Mouse (Mus musculus): ENCODE measurements around the gene Pxylp1. TPM values are rescaled to one million over a fixed set of nuclear protein-coding genes. Genes with fewer than 3 reads are reported as not detected.

The Pxylp1 gene
- polyA plus RNA-seq, 1 experiment from 2014 or later, result 55.7 TPM

GRCm38 (mm10) chr9:96830856-96831359 lies 61.6 kb downstream of the Pxylp1 start:
- Histone ChIP-seq H3K9me3 (no peaks in the 10 kb centered on the region), H3K36me3 (peaks cover 19% of the 10 kb centered on the region; the same call in 1 of the 2 replicates), H3K4me1 (replicated peaks) (peaks cover 38% of the 10 kb centered on the region), H3K4me3 (no peak overlapping the region), H3K4me2 (0 out of 2 replicates have a peak overlapping the region, but pooled peaks have one; percentile 11), H3K27ac (peak overlapping the region; percentile 63), H3K9ac (no peak overlapping the region), H3K27me3 (no peaks in the 10 kb centered on the region)
- 48% methylated on average over 17 of the region's 17 CpGs for WGBS
- no peak for ATAC-seq (ENCODE audit: low FRiP score)

- Histone ChIP-seq H3K9ac (no peak overlapping the region), H3K4me2 (no peak overlapping the region), H3K4me3 (no peak overlapping the region), H3K27me3 (no peaks in the 10 kb centered on the region), H3K27ac (0 out of 2 replicates have a peak overlapping the region, but pooled peaks have one; percentile 8), H3K36me3 (peaks cover 28% of the 10 kb centered on the region), H3K4me1 (replicated peaks) (peaks cover 35% of the 10 kb centered on the region), H3K9me3 (no peaks in the 10 kb centered on the region)
- WGBS, result 80% methylated on average over 3 of the region's 3 CpGs
- ATAC-seq (ENCODE audit: low FRiP score), result no peak
Measured at GRCm38 (mm10) chr9:96829682-96830081, 62.8 kb downstream of the Pxylp1 start.

GRCm38 (mm10) chr9:96828071-96828470 lies 64.4 kb downstream of the Pxylp1 start:
- Histone ChIP-seq H3K9me3 (no peaks in the 10 kb centered on the region), H3K27ac (peak overlapping the region; percentile 40), H3K36me3 (peaks cover 38% of the 10 kb centered on the region), H3K4me3 (no peak overlapping the region), H3K9ac (no peak overlapping the region), H3K4me2 (no peak overlapping the region), H3K4me1 (replicated peaks) (peaks cover 31% of the 10 kb centered on the region), H3K27me3 (no peaks in the 10 kb centered on the region)
- ATAC-seq (ENCODE audit: low FRiP score), result no peak
- 84% methylated on average over 2 of the region's 2 CpGs for WGBS

GRCm38 (mm10) chr9:96827002-96827785 lies 65.3 kb downstream of the Pxylp1 start:
- H3K9ac ChIP-seq, result no peak overlapping the region
- H3K27ac ChIP-seq, result no peak overlapping the region
- peaks cover 38% of the 10 kb centered on the region for H3K36me3 ChIP-seq
- no peaks in the 10 kb centered on the region for H3K27me3 ChIP-seq
- 73% methylated on average over 12 of the region's 12 CpGs for WGBS
- H3K4me3 ChIP-seq, result no peak overlapping the region
- no peaks in the 10 kb centered on the region for H3K9me3 ChIP-seq
- no peak for ATAC-seq (ENCODE audit: low FRiP score)
- H3K4me2 ChIP-seq, result no peak overlapping the region
- peaks cover 23% of the 10 kb centered on the region for H3K4me1 ChIP-seq (replicated peaks)

GRCm38 (mm10) chr9:96824857-96825256 lies 67.6 kb downstream of the Pxylp1 start:
- H3K4me2 ChIP-seq, result no peak overlapping the region
- WGBS, result 94% methylated on average over 18 of the region's 18 CpGs
- H3K27me3 ChIP-seq, result no peaks in the 10 kb centered on the region
- H3K9me3 ChIP-seq, result no peaks in the 10 kb centered on the region
- H3K4me1 ChIP-seq (replicated peaks), result peaks cover 14% of the 10 kb centered on the region
- peaks cover 38% of the 10 kb centered on the region for H3K36me3 ChIP-seq
- ATAC-seq (ENCODE audit: low FRiP score), result no peak
- no peak overlapping the region for H3K27ac ChIP-seq
- H3K9ac ChIP-seq, result no peak overlapping the region
- no peak overlapping the region for H3K4me3 ChIP-seq

- no peak for ATAC-seq (ENCODE audit: low FRiP score)
- Histone ChIP-seq H3K4me3 (no peak overlapping the region), H3K27me3 (no peaks in the 10 kb centered on the region)
Measured at GRCm38 (mm10) chr9:96824026-96824425, 68.4 kb downstream of the Pxylp1 start.

GRCm38 (mm10) chr9:96823541-96823940 lies 68.9 kb downstream of the Pxylp1 start:
- Histone ChIP-seq H3K27me3 (no peaks in the 10 kb centered on the region), H3K9ac (no peak overlapping the region), H3K4me2 (no peak overlapping the region), H3K4me1 (replicated peaks) (peaks cover 19% of the 10 kb centered on the region), H3K36me3 (peaks cover 38% of the 10 kb centered on the region), H3K27ac (no peak overlapping the region), H3K4me3 (no peak overlapping the region), H3K9me3 (no peaks in the 10 kb centered on the region)
- WGBS, result 70% methylated on average over 5 of the region's 5 CpGs
- ATAC-seq (ENCODE audit: low FRiP score), result no peak

More at GRCm38 (mm10) chr9:96824026-96824425, 68.4 kb downstream of the Pxylp1 start:
- WGBS, result 81% methylated on average over 12 of the region's 12 CpGs
- no peak overlapping the region for H3K9ac ChIP-seq
- H3K27ac ChIP-seq, result no peak overlapping the region
- H3K9me3 ChIP-seq, result no peaks in the 10 kb centered on the region
- peaks cover 15% of the 10 kb centered on the region for H3K4me1 ChIP-seq (replicated peaks)
- H3K36me3 ChIP-seq, result peaks cover 38% of the 10 kb centered on the region
- no peak overlapping the region for H3K4me2 ChIP-seq

GRCm38 (mm10) chr9:96823005-96823404 lies 69.5 kb downstream of the Pxylp1 start:
- no peak overlapping the region for H3K4me3 ChIP-seq
- WGBS, result 89% methylated on average over 9 of the region's 9 CpGs
- H3K9ac ChIP-seq, result no peak overlapping the region
- H3K4me2 ChIP-seq, result no peak overlapping the region
- no peaks in the 10 kb centered on the region for H3K9me3 ChIP-seq
- no peak for ATAC-seq (ENCODE audit: low FRiP score)
- peaks cover 33% of the 10 kb centered on the region for H3K36me3 ChIP-seq
- H3K27ac ChIP-seq, result no peak overlapping the region
- H3K27me3 ChIP-seq, result no peaks in the 10 kb centered on the region
- H3K4me1 ChIP-seq (replicated peaks), result peaks cover 19% of the 10 kb centered on the region

- Histone ChIP-seq H3K4me1 (replicated peaks) (peaks cover 13% of the 10 kb centered on the region; the same call in 1 of the 2 replicates), H3K27me3 (no peaks in the 10 kb centered on the region), H3K27ac (no peak overlapping the region), H3K4me2 (no peak overlapping the region), H3K9ac (0 out of 2 replicates have a peak overlapping the region, but pooled peaks have one; percentile 46), H3K9me3 (no peaks in the 10 kb centered on the region), H3K4me3 (no peak overlapping the region), H3K36me3 (peaks cover 2% of the 10 kb centered on the region; the same call in 1 of the 2 replicates)
- 66% methylated on average over 11 of the region's 11 CpGs for WGBS
- peak; percentile 37; the same call in 1 of the 2 replicates for ATAC-seq (ENCODE audit: low FRiP score)
Measured at GRCm38 (mm10) chr9:96818822-96819481, 73.5 kb downstream of the Pxylp1 start.

GRCm38 (mm10) chr9:96818128-96818821 lies 74.2 kb downstream of the Pxylp1 start:
- peak; percentile 59 for ATAC-seq (ENCODE audit: low FRiP score)

GRCm38 (mm10) chr9:96811996-96812395 lies 80.5 kb downstream of the Pxylp1 start:
- 42% methylated on average over 4 of the region's 4 CpGs for WGBS
- Histone ChIP-seq H3K9ac (no peak overlapping the region), H3K4me3 (no peak overlapping the region), H3K27me3 (no peaks in the 10 kb centered on the region), H3K9me3 (no peaks in the 10 kb centered on the region), H3K4me2 (no peak overlapping the region), H3K36me3 (no peaks in the 10 kb centered on the region), H3K27ac (no peak overlapping the region), H3K4me1 (replicated peaks) (no peaks in the 10 kb centered on the region)
- ATAC-seq (ENCODE audit: low FRiP score), result no peak

More at GRCm38 (mm10) chr9:96818128-96818821, 74.2 kb downstream of the Pxylp1 start:
- H3K4me1 ChIP-seq (replicated peaks), result peaks cover 10% of the 10 kb centered on the region; the same call in 1 of the 2 replicates
- no peaks in the 10 kb centered on the region for H3K9me3 ChIP-seq
- 0 out of 2 replicates have a peak overlapping the region, but pooled peaks have one; percentile 46 for H3K9ac ChIP-seq
- no peaks in the 10 kb centered on the region for H3K27me3 ChIP-seq
- no peak overlapping the region for H3K4me3 ChIP-seq
- no peaks in the 10 kb centered on the region for H3K36me3 ChIP-seq
- H3K27ac ChIP-seq, result no peak overlapping the region
- WGBS, result 38% methylated on average over 7 of the region's 7 CpGs
- H3K4me2 ChIP-seq, result no peak overlapping the region
